Mouse (Mus musculus) heart, postnatal 36 days (tissue): ENCODE data around the gene Cenpa. TPM values are rescaled to one million over a fixed set of nuclear protein-coding genes. Genes with fewer than 3 reads are reported as not detected.
"Not testable (repeated sequence)": the region's sequence is repeated elsewhere in the genome, so short reads cannot be mapped to it uniquely, and the experiment has no call there.

Experiments
- DNase-seq, 2 experiments: peaks; one replicate each; pipeline ENCODE4 v3.0.0; 2021 to 2022
- intact Hi-C: fragments of 180-260 bp; cut with DNase I; formaldehyde crosslinking; loops from one replicate; pipeline ENCODE4 v1.15.1; 2025
- total RNA-seq, 2 experiments: library from RNA; stranded (reverse); gene quantifications; 2 replicates each; pipeline ENCODE4 v1.2.3; 2021

The Cenpa gene
- total RNA-seq, 2 experiments from 2014 or later, result 49.5 to 55.2 TPM

DNA sequence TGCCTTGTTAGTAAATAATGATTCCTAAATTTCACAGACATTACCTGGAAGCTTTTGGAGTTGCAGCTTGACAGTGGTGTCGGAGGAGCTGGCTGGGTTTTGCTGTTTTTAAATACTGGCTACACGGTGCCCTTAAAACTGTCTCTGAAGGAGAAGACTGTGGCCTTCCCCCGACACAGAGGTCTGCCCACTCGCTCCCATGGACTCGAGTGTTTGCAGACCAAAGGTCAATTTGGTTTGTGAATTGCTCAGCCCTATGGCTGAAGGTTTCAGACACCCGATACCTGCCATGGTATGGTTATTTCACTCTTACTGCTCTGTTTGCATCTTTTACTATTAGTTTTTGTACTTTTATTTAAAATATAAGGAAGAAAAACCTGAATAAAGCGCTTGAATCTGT, 7.4 kb downstream of the Cenpa start:
- intact Hi-C loops, result no loop called here

DNA sequence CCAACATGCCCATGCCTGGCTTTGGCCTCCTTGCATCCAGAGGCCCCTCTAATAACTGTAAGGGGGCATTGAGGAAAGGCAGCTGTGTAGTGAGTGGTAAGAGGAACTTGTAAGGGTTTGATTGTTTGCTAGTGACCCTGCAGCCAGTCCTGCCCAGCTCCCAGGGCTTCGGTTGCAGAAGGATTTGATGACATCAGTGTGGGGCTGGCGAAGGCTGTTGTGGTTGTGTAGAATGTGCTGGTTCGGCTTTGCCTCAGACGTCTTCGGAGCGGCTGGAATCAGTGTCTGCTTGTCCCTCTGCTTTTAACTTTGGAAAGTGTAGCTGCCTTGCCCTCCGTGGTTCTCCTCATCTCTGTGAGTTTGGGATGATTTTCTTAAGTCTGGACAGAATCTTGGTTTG, 10.2 kb downstream of the Cenpa start:
- intact Hi-C loops, result no loop called here
- no peak for DNase-seq

More for the DNA sequence above, 7.4 kb downstream of the Cenpa start:
- DNase-seq, result no peak

DNA sequence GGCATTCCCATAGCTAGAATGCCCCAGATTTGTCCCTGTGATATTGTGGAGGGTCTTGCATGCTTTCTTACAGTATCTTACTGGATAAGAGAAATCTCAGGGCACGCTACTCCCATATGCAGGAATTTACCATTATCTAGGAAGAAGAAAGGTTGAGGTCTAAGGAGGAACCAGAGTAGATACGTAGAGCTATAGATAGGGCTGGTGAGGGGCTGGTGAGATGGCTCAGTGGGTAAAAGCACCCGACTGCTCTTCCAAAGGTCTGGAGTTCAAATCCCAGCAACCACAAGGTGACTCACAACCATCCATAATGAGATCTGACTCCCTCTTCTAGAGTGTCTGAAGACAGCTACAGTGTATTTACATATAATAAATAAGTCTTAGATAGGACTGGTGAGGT, 11.5 kb downstream of the Cenpa start:
- DNase-seq, intact Hi-C loops: not testable (repeated sequence)

DNA sequence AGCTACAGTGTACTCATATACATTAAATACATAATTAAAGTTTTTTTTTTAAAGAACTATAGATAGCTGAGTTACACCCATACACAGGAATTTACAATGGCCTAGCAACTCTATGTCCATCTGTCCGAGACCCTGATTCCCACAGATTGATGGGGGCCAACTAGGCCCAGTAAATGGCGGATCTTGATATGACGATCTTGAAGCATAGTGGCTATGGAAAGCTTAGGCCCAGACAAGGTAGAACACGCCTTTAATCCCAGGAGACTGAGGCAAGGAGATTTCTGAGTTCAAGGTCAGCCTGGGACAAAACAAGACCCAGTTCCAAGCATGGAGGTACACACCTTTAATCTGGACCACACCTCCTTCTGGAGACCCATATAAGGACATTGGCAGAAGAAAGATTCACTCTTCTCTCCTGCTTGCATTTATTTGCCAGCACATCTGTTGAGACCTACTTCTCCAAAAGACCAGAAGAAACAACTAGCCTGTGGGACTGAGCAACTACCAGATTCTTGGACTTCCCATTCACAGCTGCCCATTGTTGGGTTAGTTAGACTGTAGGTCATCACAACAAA, 12.2 kb downstream of the Cenpa start:
- intact Hi-C loops, result no loop called here
- DNase-seq, result no peak

DNA sequence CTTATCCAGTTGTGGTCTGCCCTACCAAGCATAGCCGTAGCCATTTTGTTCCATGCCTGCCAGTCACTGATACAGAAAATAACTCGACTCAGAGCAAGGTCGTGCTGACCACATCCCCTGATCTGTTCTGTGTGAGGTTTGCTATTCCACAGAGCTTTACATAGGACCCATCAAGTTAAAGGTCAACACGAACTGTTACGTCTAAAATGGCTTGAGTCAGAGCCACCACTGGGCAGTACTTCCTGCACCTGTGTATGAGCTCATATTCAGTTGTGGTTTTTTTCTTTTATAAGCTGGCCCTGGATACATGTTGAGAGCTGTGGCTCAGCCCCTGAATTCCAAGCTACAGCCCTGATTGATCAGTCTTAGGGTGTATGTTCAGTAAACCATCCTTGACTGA, 13.0 kb downstream of the Cenpa start:
- no peak for DNase-seq
- intact Hi-C loops, result no loop called here

DNA sequence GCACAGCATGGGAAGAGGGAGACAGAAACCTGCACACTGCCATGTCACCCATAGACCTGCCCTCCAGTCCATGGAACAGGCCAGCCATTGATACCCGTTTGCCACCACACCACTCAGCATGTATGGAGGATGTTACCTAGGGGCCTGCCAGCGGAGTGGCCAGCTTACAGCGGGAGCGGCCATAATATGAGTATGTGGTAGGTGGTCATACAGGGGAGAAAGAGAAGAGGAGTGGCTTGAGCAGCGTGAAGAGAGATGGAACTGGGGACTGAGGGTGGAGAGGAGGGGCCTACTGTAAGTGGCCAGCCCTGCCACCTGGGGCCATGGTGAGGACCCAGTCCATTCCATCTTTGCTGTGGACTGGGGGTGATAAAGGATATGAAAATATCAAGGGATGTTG, 15.4 kb downstream of the Cenpa start:
- no peak for DNase-seq
- intact Hi-C loops, result no loop called here

DNA sequence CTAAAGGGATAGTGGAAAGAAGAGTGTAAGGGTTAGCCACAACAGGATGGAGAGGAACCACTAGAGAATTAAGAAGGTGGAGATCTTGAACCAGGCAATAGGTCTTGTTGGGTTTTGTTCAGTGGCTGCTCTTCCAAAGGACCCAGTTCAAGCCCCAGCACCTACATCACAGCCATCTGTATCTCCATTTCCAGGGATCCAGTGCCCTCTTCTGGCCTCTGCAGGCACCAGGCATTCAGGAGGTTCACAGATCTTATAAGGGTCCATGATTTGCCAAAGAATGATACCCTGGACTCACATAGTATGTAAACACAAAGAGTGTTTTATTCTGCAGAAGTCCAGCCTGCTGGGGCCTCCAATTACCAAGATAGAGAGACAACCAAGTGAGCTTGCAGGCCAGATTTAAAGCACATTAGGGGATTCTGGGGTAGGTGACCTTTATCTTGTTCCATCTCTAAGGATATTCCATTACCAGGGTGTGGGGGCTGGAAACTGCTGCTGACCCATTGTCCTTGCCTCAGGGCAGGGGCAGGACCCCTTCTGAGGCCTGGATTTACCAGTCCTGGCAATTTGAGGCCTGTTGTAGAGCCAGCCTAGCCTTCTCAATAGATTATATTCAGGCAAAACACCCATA, 16.5 kb downstream of the Cenpa start:
- intact Hi-C loops, result loop anchor here (1.0 kb wide), 1 partner anchor 167 kb away; no protein-coding TSS in a partner anchor
- no peak for DNase-seq

DNA sequence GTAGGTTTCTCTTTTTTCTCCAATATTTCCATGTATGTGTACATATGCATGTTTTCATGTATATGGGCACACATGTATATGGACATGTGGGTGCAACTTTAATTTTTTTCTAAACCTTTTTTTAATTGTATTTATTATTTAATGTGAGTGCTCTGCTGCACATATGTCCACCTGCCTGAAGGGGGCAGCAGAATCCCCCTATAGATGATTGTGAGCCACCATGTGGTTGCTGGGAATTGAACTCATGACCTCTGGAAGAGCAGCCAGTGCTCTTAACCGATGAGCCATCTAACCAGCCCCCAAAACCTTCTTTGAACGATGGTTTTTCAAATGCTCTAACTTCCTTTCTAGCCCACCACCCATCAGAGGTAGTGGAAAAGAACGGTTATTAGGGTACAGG, 17.4 kb downstream of the Cenpa start:
- DNase-seq, result no peak
- intact Hi-C loops, result loop anchor here (1.0 kb wide), 1 partner anchor 168 kb away; no protein-coding TSS in a partner anchor

DNA sequence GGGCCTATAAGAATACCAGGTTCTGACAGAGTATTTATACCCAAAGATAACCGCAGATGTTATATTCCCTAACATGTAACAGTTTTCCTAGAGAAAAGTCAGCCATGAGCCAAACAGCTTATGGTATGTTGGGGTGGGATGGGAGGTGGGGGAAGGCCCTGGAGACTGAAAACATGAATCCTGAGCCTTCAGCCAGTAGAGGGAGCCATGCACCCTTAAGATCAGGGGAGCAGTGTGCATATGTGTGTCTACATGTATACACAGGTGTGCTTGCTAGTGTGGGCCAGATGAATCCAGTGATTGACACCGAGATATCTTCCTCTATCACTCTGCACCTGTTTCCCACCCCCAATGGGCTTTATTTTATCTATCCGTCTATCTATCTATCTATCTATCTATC, 20.2 kb downstream of the Cenpa start:
- intact Hi-C loops, result no loop called here
- DNase-seq, result no peak

DNA sequence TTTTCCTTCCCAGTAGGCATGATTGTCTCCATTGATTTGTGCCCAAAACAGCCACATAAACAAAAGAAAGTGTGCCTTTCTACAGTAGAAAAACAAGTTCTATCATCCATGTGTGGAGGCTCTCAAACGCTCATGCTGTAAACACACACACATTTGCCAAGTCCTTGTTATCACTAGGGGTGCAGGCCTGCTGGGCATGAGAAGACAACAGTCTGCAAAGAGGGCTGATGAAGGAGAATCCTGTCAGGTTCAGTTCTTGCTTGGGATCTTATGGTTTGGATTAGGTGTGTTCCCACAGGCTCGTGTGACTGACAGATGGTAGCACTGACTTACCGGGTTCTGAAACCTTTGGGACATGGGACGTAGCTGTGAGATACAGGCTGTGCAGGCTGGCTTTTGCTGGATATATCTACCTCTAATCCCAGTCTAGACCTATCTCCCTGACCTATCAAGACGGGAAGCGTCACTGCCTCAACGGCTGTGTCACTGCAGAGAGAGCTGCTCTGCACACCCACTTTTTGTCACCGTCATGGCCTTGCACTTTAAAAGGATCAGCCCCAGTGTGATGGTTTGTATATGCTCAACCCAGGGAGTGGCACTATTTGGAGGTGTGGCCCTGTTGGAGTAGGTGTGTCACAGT, 33.9 kb downstream of the Cenpa start:
- DNase-seq, result no peak
- intact Hi-C loops, result no loop called here

DNA sequence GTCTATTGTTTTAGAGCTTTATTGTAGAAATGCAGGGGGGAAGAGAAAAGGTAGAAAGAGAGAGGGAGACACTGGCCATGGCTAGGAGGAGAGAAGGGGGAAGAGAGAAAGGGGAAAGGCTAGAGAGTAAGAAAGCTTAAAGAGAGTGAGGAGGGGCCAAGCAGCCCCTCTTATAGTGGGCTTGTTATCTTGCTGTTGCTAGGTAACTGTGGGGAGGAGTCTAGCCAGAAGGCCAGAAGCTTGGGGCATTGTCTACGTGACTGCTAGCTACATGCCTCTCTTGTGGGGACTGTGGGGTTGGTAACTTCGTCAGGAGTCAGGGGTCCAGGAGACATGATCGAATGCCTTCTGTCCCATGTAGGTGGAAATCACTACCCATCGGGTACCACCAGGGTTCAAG, 34.8 kb downstream of the Cenpa start:
- DNase-seq, intact Hi-C loops: not testable (repeated sequence)

DNA sequence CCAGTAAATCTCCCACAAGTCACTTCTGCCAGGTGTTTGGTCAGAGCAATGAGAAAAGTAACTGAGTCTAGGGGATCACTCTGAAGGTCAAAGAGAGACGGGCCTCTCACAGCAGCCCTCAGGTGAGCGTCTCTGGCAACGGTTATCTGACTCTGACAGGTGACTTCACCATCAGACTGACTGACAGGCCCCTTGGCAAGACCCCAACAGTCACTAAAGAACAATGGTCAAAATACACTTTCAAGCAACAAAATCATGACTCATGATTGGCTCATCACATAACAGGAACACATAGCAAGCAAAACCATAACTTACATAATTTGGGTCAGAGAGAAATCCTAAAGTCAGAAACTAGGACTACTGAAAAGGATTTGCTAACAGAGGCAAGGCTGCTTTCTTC, 35.3 kb downstream of the Cenpa start:
- intact Hi-C loops, result no loop called here

DNA sequence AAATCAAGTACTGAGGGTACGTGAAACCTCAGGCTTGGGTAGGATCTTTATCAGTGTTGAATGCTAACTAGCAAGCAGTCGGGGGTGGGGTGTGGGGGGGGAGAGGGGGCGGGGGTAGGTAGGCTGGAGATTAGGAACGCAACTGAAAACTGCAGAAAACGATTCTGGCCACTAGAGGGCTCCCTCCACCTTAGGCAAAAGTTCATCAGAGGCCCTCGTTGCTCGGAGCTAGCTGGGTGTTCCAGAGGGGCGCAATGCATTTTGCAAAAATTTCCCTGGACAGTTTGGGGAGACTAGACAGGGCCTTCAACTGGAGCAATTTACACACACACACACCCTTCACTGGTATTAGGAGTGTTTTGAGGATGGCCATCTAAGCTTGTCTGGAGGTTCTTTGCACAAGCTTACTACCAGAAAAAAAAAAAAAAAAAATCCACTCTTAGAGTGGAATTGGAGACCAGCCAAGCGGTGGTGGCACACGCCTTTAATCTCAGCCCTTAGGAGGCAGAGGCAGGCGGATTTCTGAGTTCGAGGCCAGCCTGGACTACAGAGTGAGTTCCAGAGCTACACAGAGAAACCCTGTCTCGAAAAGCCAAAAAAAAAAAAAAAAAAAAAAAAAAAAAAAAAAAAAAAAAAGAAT, 43.3 kb downstream of the Cenpa start:
- intact Hi-C loops, result loop anchor here (1.0 kb wide), 2 partner anchors 65 to 86 kb away; no protein-coding TSS in a partner anchor
- DNase-seq, result peak; percentile 73

More for the DNA sequence above, 35.3 kb downstream of the Cenpa start:
- no peak for DNase-seq

DNA sequence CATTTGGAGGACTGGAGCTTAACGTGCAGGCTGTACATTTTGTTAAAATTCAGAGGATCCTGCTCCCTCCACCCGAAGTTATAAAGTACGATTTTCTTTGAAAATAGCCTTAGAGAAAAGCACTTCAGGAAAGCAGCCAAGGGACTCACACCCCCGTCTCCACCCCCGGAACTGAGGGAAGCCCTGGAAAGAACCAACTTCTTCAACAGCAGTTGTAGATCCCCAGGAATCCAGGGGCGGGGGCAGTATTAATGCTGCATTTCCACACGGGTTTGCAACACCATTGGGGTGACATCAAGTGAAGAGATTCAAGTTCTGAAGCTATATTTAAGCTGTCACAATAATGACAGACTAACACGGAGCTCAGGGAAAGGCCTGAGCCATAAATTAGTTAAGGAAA, 43.9 kb downstream of the Cenpa start:
- intact Hi-C loops, result no loop called here

DNA sequence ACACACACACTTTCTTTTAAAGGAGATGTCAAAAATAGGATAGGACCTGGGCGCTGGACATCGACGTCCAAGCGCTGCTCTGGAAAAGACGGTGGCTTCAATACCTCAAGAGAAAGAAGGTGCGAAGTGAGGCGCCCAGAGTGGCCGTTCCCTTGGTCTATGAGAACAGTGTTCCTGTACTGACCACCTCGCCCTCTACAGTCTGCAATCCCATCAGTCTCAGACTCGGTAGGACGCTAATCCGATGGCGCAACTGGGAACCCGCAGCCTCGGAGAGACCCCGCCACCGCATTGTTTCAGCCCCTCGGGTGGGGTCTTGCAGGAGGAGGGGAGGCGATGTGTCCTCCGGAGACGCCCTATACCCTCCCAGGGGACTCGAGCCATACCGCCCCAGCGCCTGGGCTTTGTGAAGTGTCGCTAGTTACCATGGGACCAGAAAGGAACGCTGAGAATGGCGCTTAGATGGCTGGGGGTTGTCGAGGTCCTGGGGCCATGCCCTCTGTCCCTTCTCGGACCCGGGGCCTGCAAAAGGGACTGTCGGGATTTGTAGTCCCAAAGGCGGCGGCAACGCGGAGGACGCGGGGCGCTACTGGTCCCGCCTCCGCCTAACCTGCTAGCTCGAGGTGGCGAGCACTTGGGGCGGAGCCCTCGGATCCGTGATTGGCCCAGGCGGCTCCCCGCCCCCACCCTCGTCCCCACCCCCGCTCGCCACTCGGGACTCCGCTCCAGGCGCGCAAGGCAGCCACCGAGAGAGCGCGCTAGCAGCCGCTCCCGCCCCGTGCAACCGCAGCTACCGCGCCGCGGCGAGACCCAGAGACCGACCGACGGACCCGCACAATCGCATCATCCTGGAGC, 44.8 kb downstream of the Cenpa start, which contains the start of gene Dpysl5:
Dpysl5 (plus strand) TSS at position 418 of the 855 bp plus-strand sequence.
- intact Hi-C loops, result no loop called here
- DNase-seq, result peak; percentile 63 to 70

More for the DNA sequence above, 43.9 kb downstream of the Cenpa start:
- DNase-seq, result no peak

DNA sequence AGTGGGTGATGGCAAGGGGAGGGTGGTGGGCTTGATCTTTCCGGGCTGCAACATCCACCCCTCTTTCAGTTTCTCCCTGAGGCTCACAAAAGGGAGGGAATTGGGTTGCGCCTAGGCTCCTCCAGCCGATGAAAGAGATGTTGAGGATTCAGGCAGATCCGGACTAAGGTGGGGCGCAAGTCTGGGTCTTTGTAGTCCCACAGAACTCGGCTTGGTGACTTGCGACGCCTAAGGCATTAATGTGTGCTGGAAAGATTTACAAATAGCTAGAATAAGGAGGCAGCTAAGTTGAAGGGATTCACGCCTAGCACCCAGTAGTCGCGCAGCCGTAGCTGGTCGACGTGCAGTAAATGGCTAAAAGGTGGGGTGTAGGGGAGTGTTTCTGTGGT, 45.4 kb downstream of the Cenpa start:
- intact Hi-C loops, result no loop called here
- DNase-seq, result no peak

DNA sequence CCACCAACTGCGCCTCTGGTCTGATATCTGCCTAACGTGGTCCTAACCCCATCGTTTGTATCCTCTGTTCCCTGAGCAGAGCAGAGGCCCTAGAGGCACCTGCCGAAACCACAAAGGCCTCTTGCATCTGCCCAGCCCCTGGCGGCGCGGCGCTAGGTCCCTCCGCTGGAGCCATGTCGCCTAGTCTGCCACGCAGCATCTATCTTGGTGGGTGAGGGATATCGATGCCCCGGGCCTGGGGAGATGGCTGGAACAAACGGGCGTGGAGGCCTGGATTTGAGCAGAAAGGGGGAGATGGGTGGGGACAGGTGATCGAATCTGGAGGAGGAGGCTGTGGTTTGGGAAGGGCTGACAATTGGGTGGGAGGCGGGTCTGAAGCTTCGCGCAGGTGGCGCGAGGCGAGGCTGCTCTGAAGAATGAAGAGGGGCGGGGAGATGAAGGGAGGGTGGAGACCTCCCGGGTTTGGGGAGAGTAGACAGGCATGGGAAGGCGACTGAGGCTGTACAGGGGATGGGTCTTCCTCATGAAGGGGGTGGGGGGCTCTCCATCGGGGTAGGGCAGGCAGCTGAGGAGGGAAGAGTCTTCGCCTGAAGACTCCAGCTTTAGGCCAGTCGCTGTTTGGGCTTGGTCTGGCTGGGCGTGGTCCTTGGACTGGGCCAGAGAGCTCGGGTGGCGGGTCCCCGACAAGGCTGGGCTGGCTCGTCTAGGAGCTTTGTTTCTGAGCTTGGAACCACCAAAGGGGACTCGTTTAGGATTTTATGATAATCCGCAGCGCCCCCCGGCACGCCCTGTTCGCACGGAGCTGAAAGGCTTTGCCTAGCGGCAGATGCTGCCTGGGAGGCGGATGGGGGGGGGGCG, 46.1 kb downstream of the Cenpa start:
- intact Hi-C loops, result no loop called here
- DNase-seq, result peak; percentile 4 to 13

DNA sequence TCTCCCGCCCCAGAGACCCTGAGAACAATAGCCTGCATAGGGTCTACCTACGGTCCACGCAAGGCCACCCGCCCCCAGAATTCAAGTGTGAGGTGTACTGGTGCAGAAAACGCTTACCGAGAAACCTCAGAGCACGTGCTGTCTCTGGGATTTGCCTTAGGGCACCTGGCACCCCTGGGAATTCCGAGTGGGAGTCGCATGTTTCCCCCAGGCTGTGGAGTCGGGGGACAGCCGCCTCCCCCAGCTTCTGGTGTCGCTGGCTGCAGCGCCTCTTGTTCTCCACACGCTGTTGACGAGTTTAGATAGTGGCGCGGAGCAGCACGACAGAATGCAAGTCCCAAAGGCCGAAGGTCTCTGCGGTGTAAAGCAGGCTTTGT, 46.7 kb downstream of the Cenpa start:
- no peak for DNase-seq
- intact Hi-C loops, result no loop called here

DNA sequence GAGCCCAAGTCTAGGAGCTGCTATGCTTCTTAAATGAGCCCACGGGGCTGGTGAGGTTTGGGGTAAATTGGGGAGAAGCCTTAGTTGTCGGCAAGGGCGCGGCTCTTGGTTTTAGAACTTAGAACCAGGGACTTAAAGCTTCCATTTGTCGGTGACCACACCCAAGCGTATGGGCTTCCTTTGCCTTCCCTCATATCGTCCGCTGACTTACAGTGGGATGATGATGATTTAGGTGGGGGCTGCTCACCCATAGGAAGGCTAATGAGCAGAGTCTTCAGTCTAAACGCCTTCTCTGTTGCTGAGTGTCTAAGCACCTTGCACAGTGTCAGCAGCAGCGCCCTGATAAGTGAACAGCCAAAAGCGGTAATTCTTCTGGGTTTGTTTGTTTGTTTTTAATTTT, 47.1 kb downstream of the Cenpa start:
- DNase-seq, result no peak
- intact Hi-C loops, result no loop called here

DNA sequence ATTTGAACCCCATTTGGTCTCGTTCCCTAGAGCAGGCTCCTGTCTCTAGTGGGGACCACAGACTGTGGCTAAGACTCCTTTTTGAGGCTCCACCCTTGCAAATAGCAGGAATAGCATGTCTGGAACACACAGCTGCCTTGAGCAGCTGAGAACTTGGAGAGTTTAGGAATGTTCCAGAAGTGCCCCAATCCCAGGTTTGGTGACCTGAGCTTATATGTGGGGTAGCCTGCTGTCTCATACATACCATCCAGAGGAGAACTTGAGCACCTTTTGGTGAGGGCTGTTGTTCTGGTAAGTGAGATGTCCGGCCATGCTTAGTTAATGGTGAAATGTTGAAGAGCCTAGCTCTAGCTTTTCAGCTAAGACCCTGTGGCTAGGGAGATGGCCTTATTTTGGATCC, 49.7 kb downstream of the Cenpa start:
- intact Hi-C loops, result no loop called here
- no peak for DNase-seq
